Mouse (Mus musculus): Measurements from ENCODE around the gene Col6a3. TPM values are rescaled to one million over a fixed set of nuclear protein-coding genes. Genes with fewer than 3 reads are reported as not detected.

Col6a3 gene
- total RNA-seq, 2 experiments from 2014 or later = 5.8 to 6.6 TPM

- DNase-seq (ENCODE audit: extremely low spot score in 1 of 2, low spot score in 2 of 2) = peak; percentile 41 to 51
- TF ChIP-seq CTCF (IDR thresholded peaks at IDR 0.05) = peak; percentile 92
- H3K4me3 ChIP-seq = no peak overlapping the region
- intact Hi-C loops (cut with DNase I) = loop anchor here (1.0 to 5.0 kb wide), 2 partner anchors 190 to 238 kb away; partner anchors contain the start of gene Cops8
- no peak overlapping the region for H3K27ac ChIP-seq
Measured at GRCm38 (mm10) chr1:90840250-90840649, 3.5 kb downstream of the Col6a3 start.

GRCm38 (mm10) chr1:90838657-90839056 lies 5.1 kb downstream of the Col6a3 start:
- TF ChIP-seq CTCF (IDR thresholded peaks at IDR 0.05) = no peak
- no peak overlapping the region for H3K27ac ChIP-seq
- DNase-seq (ENCODE audit: extremely low spot score in 1 of 2, low spot score in 2 of 2) = no peak
- no peak overlapping the region for H3K4me3 ChIP-seq
- intact Hi-C loops (cut with DNase I) = loop anchor here (2.0 kb wide), 2 partner anchors 88 to 148 kb away; no protein-coding TSS in a partner anchor

- peak; percentile 57 to 58 for DNase-seq (ENCODE audit: extremely low spot score in 1 of 2, low spot score in 2 of 2)
- no peak for TF ChIP-seq CTCF (IDR thresholded peaks at IDR 0.05)
- Histone ChIP-seq H3K27ac (peak overlapping the region; percentile 74), H3K4me3 (no peak overlapping the region)
- intact Hi-C loops (cut with DNase I) = loop anchor here (2.0 kb wide), 2 partner anchors 87 to 147 kb away; no protein-coding TSS in a partner anchor
Measured at GRCm38 (mm10) chr1:90838221-90838620, 5.5 kb downstream of the Col6a3 start.

GRCm38 (mm10) chr1:90836178-90836740 lies 7.5 kb downstream of the Col6a3 start:
- H3K27ac ChIP-seq = no peak overlapping the region
- intact Hi-C loops (cut with DNase I) = no loop called here
- TF ChIP-seq CTCF (IDR thresholded peaks at IDR 0.05) = no peak

DNA sequence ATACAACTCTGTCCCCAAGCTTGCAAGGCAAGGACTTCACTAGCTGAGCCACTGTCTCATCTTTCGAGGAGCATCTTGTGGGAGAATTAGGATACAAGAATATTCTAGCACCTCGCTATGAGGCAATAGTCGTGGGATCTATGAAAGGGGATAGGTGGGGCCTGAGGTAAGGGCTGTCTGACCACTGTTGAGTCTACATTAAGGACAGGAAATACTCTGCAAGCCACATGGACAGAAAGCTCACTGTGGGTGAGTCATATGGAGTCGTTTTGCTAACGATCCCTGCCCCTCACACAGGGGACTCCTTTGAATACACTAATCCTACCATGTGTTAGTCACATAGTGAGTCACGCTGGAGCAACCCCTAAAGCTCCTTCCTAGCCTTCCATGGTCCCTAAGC lies 9.1 kb downstream of the Col6a3 start:
- no peak for TF ChIP-seq CTCF (IDR thresholded peaks at IDR 0.05)
- intact Hi-C loops (cut with DNase I) = no loop called here
- H3K4me3 ChIP-seq = no peak overlapping the region
- DNase-seq (ENCODE audit: extremely low spot score in 1 of 2, low spot score in 2 of 2) = no peak
- H3K27ac ChIP-seq = no peak overlapping the region

More at GRCm38 (mm10) chr1:90836178-90836740, 7.5 kb downstream of the Col6a3 start:
- DNase-seq (ENCODE audit: extremely low spot score in 1 of 2, low spot score in 2 of 2) = no peak
- no peak overlapping the region for H3K4me3 ChIP-seq

- peak; percentile 60 for TF ChIP-seq CTCF (IDR thresholded peaks at IDR 0.05)
- intact Hi-C loops (cut with DNase I) = no loop called here
- Histone ChIP-seq H3K27ac (no peak overlapping the region), H3K4me3 (no peak overlapping the region)
- DNase-seq (ENCODE audit: extremely low spot score in 1 of 2, low spot score in 2 of 2) = no peak
Measured at GRCm38 (mm10) chr1:90830006-90830405, 13.8 kb downstream of the Col6a3 start.

DNA sequence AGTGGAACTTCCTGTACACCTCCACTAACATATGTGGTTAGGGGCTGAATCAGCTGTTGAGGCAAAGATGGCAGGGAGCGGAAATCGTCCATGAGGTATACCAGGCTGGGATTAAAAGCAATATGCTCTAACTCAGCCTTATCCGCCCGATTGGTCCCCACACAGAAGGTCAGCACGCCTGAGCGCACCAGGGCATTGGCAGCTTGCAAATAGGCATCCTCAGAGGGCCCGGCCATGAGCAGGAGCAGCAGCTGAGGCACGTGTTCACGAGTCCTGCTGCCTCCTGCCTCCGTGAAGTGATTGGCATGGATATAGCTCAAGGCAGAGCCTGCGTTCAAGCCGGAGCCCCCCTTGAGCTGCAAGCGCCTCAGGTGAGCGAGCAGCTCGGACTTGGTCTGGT lies 30.5 kb downstream of the Col6a3 start:
- no peak overlapping the region for H3K4me3 ChIP-seq
- TF ChIP-seq CTCF (IDR thresholded peaks at IDR 0.05) = no peak
- DNase-seq (ENCODE audit: extremely low spot score in 1 of 2, low spot score in 2 of 2) = no peak
- intact Hi-C loops (cut with DNase I) = no loop called here
- no peak overlapping the region for H3K27ac ChIP-seq

DNA sequence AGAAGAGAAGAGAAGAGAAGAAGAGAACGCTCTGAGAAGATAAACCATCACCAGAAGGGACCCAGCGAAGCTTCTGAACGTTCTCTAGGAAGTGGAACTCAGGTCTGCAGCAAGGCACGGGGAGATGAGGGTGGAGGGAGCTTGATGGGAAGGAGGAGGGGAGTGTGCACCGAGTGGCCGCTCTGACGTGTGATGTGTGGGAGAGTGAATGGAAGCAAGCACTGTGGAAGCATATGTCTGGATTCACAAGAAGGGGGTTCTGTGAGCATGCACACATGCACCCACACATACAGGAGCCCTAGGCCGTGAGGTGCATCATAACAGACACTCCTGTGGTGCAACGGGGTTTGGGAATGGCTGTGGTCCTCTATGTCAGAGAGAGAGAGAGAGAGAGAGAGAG lies 34.8 kb downstream of the Col6a3 start:
- no peak for DNase-seq (ENCODE audit: extremely low spot score in 1 of 2, low spot score in 2 of 2)
- H3K4me3 ChIP-seq = no peak overlapping the region
- TF ChIP-seq CTCF (IDR thresholded peaks at IDR 0.05) = no peak
- H3K27ac ChIP-seq = no peak overlapping the region
- intact Hi-C loops (cut with DNase I) = no loop called here

- H3K27ac ChIP-seq = no peak overlapping the region
- intact Hi-C loops (cut with DNase I) = no loop called here
- DNase-seq (ENCODE audit: extremely low spot score in 1 of 2, low spot score in 2 of 2) = no peak
- no peak overlapping the region for H3K4me3 ChIP-seq
- no peak for TF ChIP-seq CTCF (IDR thresholded peaks at IDR 0.05)
Measured at GRCm38 (mm10) chr1:90803104-90803503, 40.7 kb downstream of the Col6a3 start.

DNA sequence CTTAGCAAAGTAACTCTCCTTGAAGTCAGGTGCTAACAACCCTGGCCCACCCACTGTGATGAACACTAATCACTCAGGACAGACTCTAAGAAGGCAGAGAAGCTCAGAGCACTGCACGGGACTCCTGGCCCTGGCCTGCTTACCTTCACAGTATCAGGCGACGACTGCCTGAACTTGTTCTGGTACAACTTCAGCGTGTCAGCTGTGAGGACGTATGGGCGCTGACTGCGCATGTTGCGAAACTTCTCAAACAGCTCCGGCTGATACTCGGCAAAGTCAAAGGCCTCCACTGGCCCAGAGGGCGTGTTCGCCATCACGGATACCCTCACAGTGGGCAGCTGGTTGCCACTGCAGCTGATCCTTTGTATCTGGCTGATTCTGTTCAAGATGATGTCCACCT lies 42.7 kb downstream of the Col6a3 start:
- TF ChIP-seq CTCF (IDR thresholded peaks at IDR 0.05) = no peak
- Histone ChIP-seq H3K4me3 (no peak overlapping the region), H3K27ac (no peak overlapping the region)
- no peak for DNase-seq (ENCODE audit: extremely low spot score in 1 of 2, low spot score in 2 of 2)
- intact Hi-C loops (cut with DNase I) = no loop called here

DNA sequence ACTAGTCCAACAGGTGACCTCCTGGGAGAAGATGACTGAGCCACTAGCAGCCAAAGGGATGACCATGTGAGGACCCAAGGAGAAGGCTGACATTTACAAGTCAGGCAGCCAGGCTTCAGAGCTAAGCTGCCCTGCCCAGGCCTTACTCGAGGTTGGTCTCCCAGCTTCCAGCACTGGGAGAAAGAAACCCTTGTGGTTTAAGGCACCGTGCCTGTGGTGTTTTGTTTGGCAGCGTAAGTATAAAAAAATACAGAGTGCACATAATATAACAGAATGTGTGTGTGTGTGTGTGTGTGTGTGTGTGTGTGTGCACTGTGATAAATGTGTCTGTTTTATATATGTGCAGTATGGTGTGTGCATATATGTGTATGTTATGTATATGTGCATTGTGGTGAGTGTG lies 43.3 kb downstream of the Col6a3 start:
- DNase-seq (ENCODE audit: extremely low spot score in 1 of 2, low spot score in 2 of 2) = no peak
- TF ChIP-seq CTCF (IDR thresholded peaks at IDR 0.05) = no peak
- intact Hi-C loops (cut with DNase I) = no loop called here
- H3K27ac ChIP-seq = no peak overlapping the region
- H3K4me3 ChIP-seq = no peak overlapping the region

DNA sequence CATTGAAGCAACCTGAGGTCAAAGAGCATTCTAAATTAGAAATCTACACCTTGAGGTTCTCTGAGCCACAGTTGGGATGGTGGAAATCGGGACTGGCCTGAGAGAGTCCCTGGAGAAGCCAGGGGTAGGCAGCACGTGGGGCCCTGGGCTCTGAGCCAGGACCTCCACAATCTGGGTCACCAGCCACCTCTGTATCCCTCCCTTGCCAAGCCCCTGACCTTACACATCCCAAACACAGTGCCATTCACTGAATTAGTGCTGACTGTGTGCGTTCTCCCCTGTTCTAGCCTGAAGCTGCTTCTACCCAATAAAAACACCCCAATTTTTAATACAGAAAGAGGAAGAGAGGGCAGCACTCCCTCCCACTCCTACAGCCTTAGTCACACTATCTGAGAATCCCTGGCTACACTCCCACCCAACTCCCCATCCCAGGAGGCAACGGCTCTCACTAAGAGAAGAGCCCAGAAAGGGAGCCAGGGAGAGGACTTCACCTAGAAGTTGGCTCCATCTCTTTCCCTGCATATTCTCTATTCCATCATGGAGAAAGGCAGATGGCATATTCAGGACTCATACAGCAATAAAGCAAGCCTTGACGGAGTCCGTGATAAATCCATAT lies 46.4 kb downstream of the Col6a3 start:
- DNase-seq (ENCODE audit: extremely low spot score in 1 of 2, low spot score in 2 of 2) = peak in 1 of 2 experiments; percentile 27
- intact Hi-C loops (cut with DNase I) = no loop called here
- TF ChIP-seq CTCF (IDR thresholded peaks at IDR 0.05) = no peak
- Histone ChIP-seq H3K4me3 (no peak overlapping the region), H3K27ac (no peak overlapping the region)

DNA sequence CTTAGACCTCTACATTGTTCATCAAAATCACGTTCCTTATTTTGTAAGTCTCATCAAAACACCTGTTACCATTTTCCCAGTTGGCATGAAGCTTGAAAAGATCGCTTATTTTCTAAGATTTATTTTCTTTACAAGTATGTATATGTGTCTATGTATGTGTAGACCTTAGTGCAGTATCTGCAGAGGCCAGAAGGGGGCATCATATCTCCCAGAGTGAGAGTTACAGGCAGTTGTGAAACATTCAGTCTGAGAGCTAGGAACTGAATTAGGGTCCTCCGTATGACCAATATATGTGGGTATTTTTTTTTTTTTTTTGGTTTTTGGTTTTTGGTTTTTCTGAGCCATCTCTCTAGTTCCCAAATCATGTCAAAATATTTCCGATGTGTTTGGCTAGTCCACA lies 50.4 kb downstream of the Col6a3 start:
- intact Hi-C loops (cut with DNase I) = no loop called here
- Histone ChIP-seq H3K27ac (no peak overlapping the region), H3K4me3 (no peak overlapping the region)
- no peak; the same call in none of the 2 replicates for TF ChIP-seq CTCF (IDR thresholded peaks at IDR 0.05)
- DNase-seq (ENCODE audit: extremely low spot score in 1 of 2, low spot score in 2 of 2) = no peak
